Mouse (Mus musculus): Measurements from ENCODE around the gene Ushbp1.

DNA sequence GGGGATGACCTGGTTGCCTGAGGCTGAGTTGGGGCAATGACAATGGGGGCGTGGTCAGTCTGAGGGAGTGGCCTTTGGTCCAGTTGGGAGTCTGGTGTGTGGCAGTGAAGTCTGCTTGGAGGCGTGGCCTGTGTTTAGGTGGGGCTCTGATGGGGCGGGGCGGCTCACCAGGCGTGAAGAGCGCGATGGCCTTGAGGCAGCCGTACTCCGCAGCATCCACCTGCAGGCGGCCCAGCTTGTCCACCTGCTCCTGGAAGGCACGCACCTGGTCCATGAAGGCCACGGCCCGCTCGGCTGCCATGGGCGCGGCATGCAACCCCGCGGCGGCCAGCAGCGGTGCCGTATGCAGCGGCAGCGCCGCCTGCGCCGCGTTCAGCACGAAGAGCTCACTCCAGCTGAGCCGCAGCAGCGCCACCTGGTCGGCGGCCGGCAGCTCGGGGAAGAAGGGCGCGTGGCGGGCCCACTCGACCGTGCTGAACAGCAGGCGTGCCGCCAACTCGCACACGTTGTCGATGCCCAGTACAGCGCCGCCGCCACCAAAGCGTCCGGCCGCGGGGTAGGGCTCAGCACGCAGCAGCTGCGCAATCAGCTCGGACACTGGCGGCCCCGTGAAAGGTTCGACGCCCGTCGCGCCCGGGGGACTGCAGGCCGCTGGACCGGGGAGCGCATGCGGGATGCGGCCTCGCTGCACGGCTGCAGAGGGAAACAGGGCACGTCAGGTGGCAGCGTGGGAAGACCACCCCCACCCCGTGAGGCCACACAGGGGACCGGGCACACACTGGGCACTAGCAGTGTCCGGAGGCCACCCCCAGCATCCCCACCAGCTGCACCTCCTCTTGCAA, 19.8 kb downstream of the Ushbp1 start:
- TF ChIP-seq CTCF (IDR thresholded peaks at IDR 0.05; ENCODE audit: insufficient read depth, low read length) (no peak), POLR2A (IDR thresholded peaks at IDR 0.05; ENCODE audit: borderline replicate concordance, extremely low read depth, low read depth, low read length) (peak; percentile 19; the same call in 1 of the 2 replicates)

All from lung, adult 2 months (tissue).